Mouse (Mus musculus): ENCODE results near the gene Eef1akmt3.

- no peak for TF ChIP-seq CTCF (IDR thresholded peaks at IDR 0.05)
- no peak for TF ChIP-seq EP300 (IDR thresholded peaks at IDR 0.05)
Observed at GRCm38 (mm10) chr10:126993621-126994020, 47.7 kb downstream of the Eef1akmt3 start.
